Mouse (Mus musculus) C2C12 (cell line): Measurements from ENCODE around the gene Klhl3. TPM values are rescaled to one million over a fixed set of nuclear protein-coding genes. Genes with fewer than 3 reads are reported as not detected.

Experiments
- H3K27me3 ChIP-seq: one replicate; pipeline ENCODE4 v1.6.1; 2011; ENCODE audit not compliant: control insufficient read depth, insufficient read depth, insufficient read length
- H3K36me3 ChIP-seq: one replicate; pipeline ENCODE4 v1.6.1; 2011; ENCODE audit not compliant: control insufficient read depth, insufficient read depth
- H3K4me3 ChIP-seq: one replicate; pipeline ENCODE4 v1.5.1; 2011; ENCODE audit warnings: mild to moderate bottlenecking, control low read depth; ENCODE audit not compliant: poor library complexity, insufficient read depth, severe bottlenecking
- H3K79me2 ChIP-seq: one replicate; pipeline ENCODE4 v1.6.1; 2011; ENCODE audit not compliant: control insufficient read depth, insufficient read depth
- H3K79me3 ChIP-seq: one replicate; pipeline ENCODE4 v1.6.1; 2011; ENCODE audit warnings: low read depth, control low read depth
- H3ac ChIP-seq: one replicate; pipeline ENCODE3; 2011; ENCODE audit warnings: low read depth; ENCODE audit not compliant: control insufficient read depth, insufficient read length
- CEBPB ChIP-seq: IDR thresholded peaks from one replicate; pipeline ENCODE4 v1.6.1; 2011; ENCODE audit warnings: low read depth, mild to moderate bottlenecking, control low read depth, moderate library complexity
- CTCF ChIP-seq: IDR thresholded peaks from one replicate; pipeline ENCODE4 v1.5.1; 2011; ENCODE audit not compliant: control insufficient read depth, insufficient read depth, insufficient read length
- FOSL1 ChIP-seq: IDR thresholded peaks from one replicate; pipeline ENCODE4 v1.8.0; 2011; ENCODE audit warnings: mild to moderate bottlenecking, low read length; ENCODE audit not compliant: poor library complexity, insufficient read depth, severe bottlenecking
- MAX ChIP-seq: IDR thresholded peaks from one replicate; pipeline ENCODE4 v1.6.1; 2011; ENCODE audit warnings: mild to moderate bottlenecking, control low read depth
- MYOD1 ChIP-seq: IDR thresholded peaks from one replicate; pipeline ENCODE4 v1.6.1; 2011; ENCODE audit warnings: low read depth; ENCODE audit not compliant: control insufficient read depth, insufficient read length
- MYOG ChIP-seq: IDR thresholded peaks from one replicate; pipeline ENCODE4 v1.6.1; 2011; ENCODE audit not compliant: control insufficient read depth, insufficient read length; ENCODE audit errors: extremely low read depth
- USF1 ChIP-seq: IDR thresholded peaks from one replicate; pipeline ENCODE4 v1.6.1; 2011; ENCODE audit warnings: low read depth, mild to moderate bottlenecking, control low read depth, moderate library complexity
- polyA plus RNA-seq: library from polyadenylated mRNA; unstranded; fragments of >200 nt; fragmentation: generic; extraction: Trizol; gene quantifications from one replicate; pipeline ENCODE4 v1.2.1, GENCODE M21; 2012; ENCODE audit warnings: missing spikeins

Gene Klhl3
- polyA plus RNA-seq, 1 experiment: 0.01 TPM

- Histone ChIP-seq H3ac (no peak overlapping the region), H3K4me3 (no peak overlapping the region), H3K36me3 (no peaks in the 10 kb centered on the region), H3K79me3 (no peaks in the 10 kb centered on the region), H3K79me2 (no peaks in the 10 kb centered on the region), H3K27me3 (no peaks in the 10 kb centered on the region)
- no peak for TF ChIP-seq USF1
Observed at GRCm38 (mm10) chr13:58035470-58036156, 77.8 kb downstream of the Klhl3 start.

- Histone ChIP-seq H3K4me3 (no peak overlapping the region), H3K79me3 (no peaks in the 10 kb centered on the region), H3ac (no peak overlapping the region), H3K27me3 (no peaks in the 10 kb centered on the region), H3K79me2 (no peaks in the 10 kb centered on the region), H3K36me3 (no peaks in the 10 kb centered on the region)
- TF ChIP-seq USF1 (no peak), CTCF (no peak)
Observed at GRCm38 (mm10) chr13:58034985-58035384, 78.4 kb downstream of the Klhl3 start.

GRCm38 (mm10) chr13:58034507-58034906 lies 78.9 kb downstream of the Klhl3 start:
- no peaks in the 10 kb centered on the region for H3K79me3 ChIP-seq
- no peaks in the 10 kb centered on the region for H3K79me2 ChIP-seq
- peaks cover under 1% of the 10 kb centered on the region for H3K27me3 ChIP-seq
- H3ac ChIP-seq: no peak overlapping the region
- no peaks in the 10 kb centered on the region for H3K36me3 ChIP-seq
- no peak overlapping the region for H3K4me3 ChIP-seq
- no peak for TF ChIP-seq FOSL1
- no peak for TF ChIP-seq MYOD1
- no peak for TF ChIP-seq CEBPB
- TF ChIP-seq MAX: no peak
- no peak for TF ChIP-seq MYOG
- TF ChIP-seq USF1: no peak
- no peak for TF ChIP-seq CTCF

GRCm38 (mm10) chr13:58031755-58032154 lies 81.6 kb downstream of the Klhl3 start:
- H3ac ChIP-seq: no peak overlapping the region
- peak; percentile 8 for TF ChIP-seq CTCF
- no peak for TF ChIP-seq MYOD1
- H3K36me3 ChIP-seq: no peaks in the 10 kb centered on the region
- no peak overlapping the region for H3K4me3 ChIP-seq
- peaks cover 6% of the 10 kb centered on the region for H3K27me3 ChIP-seq
- no peaks in the 10 kb centered on the region for H3K79me2 ChIP-seq
- no peaks in the 10 kb centered on the region for H3K79me3 ChIP-seq

GRCm38 (mm10) chr13:58027115-58027514 lies 86.3 kb downstream of the Klhl3 start:
- H3ac ChIP-seq: no peak overlapping the region
- no peak for TF ChIP-seq MAX
- TF ChIP-seq MYOD1: no peak
- TF ChIP-seq USF1: no peak
- no peak for TF ChIP-seq FOSL1
- no peak for TF ChIP-seq MYOG
- TF ChIP-seq CTCF: no peak
- TF ChIP-seq CEBPB: no peak
- no peaks in the 10 kb centered on the region for H3K36me3 ChIP-seq
- no peaks in the 10 kb centered on the region for H3K79me2 ChIP-seq
- H3K27me3 ChIP-seq: peaks cover 6% of the 10 kb centered on the region
- H3K79me3 ChIP-seq: no peaks in the 10 kb centered on the region
- no peak overlapping the region for H3K4me3 ChIP-seq

GRCm38 (mm10) chr13:58025701-58026414 lies 87.5 kb downstream of the Klhl3 start:
- Histone ChIP-seq H3ac (no peak overlapping the region), H3K79me2 (no peaks in the 10 kb centered on the region), H3K36me3 (no peaks in the 10 kb centered on the region), H3K4me3 (no peak overlapping the region), H3K27me3 (peaks cover 6% of the 10 kb centered on the region), H3K79me3 (no peaks in the 10 kb centered on the region)
- TF ChIP-seq MAX (no peak), CEBPB (no peak), MYOD1 (no peak)
